Mouse (Mus musculus) embryonic facial prominence, embryonic 11.5 days (tissue): ENCODE data around the gene Tubgcp2. TPM values are rescaled to one million over a fixed set of nuclear protein-coding genes. Genes with fewer than 3 reads are reported as not detected.

Experiments used
- ATAC-seq: fragments of 200-750 bp; cut with Nextera tagmentation; replicated peaks from 2 replicates; pipeline ENCODE4 v1.8.0; 2017; ENCODE audit warnings: low read depth; ENCODE audit not compliant: insufficient number of reproducible peaks, low FRiP score, low TSS enrichment
- DNase-seq: peaks from one replicate; pipeline ENCODE4 v3.0.0-alpha.2; 2015; ENCODE audit warnings: low spot score
- H3K27ac ChIP-seq: fragments of 300-500 bp; sonication (generic); replicated peaks from 2 replicates; pipeline ENCODE4 v1.5.1; 2014; ENCODE audit warnings: mild to moderate bottlenecking, low read depth, low read length, control low read depth
- H3K27me3 ChIP-seq: fragments of 300-500 bp; sonication (generic); 2 replicates; pipeline ENCODE4 v1.6.1; 2014; ENCODE audit warnings: mild to moderate bottlenecking, low read length, moderate library complexity, mixed read lengths; ENCODE audit not compliant: control insufficient read depth, insufficient read depth
- H3K36me3 ChIP-seq: fragments of 300-500 bp; sonication (generic); replicated peaks from 2 replicates; pipeline ENCODE4 v1.6.1; 2014; ENCODE audit warnings: low read depth, mild to moderate bottlenecking, low read length, moderate library complexity, mixed read lengths; ENCODE audit not compliant: control insufficient read depth, insufficient read depth
- H3K4me1 ChIP-seq: fragments of 300-500 bp; sonication (generic); 2 replicates; pipeline ENCODE4 v1.6.1; 2014; ENCODE audit warnings: low read length, mixed read lengths; ENCODE audit not compliant: control insufficient read depth, insufficient read depth
- H3K4me2 ChIP-seq: fragments of 300-500 bp; sonication (generic); 2 replicates; pipeline ENCODE4 v1.6.1; 2014; ENCODE audit warnings: low read depth, mild to moderate bottlenecking, control low read depth, low read length, moderate library complexity
- H3K4me3 ChIP-seq: fragments of 300-500 bp; sonication (generic); 2 replicates; pipeline ENCODE4 v1.5.1; 2014; ENCODE audit warnings: low read depth, low read length, control low read depth
- H3K9ac ChIP-seq: fragments of 300-500 bp; sonication (generic); replicated peaks from 2 replicates; pipeline ENCODE4 v1.6.1; 2014; ENCODE audit warnings: mild to moderate bottlenecking, control low read depth, low read length
- H3K9me3 ChIP-seq: fragments of 300-500 bp; sonication (generic); replicated peaks from 2 replicates; pipeline ENCODE4 v1.6.1; 2016; ENCODE audit warnings: mild to moderate bottlenecking, low read length, inconsistent platforms, mixed read lengths; ENCODE audit not compliant: control insufficient read depth
- WGBS: fragments of 180-500 bp; shearing (Covaris S2); extraction: QIAGEN DNeasy Blood & Tissue Kit; methylation state at CpG from one replicate; pipeline ENCODE4 v1.1.7; 2014; 5-methylcytosine and 5-hydroxymethylcytosine counted together
- polyA plus RNA-seq: library from polyadenylated mRNA; unstranded; fragments of >200 nt; fragmentation: Nextera tagmentation; extraction: Ambion mirVana; gene quantifications from 2 replicates; pipeline ENCODE4 v1.2.1, GENCODE M21; 2014

Gene Tubgcp2
- polyA plus RNA-seq, 1 experiment from 2014 or later, result 75.7 TPM

GRCm38 (mm10) chr7:139972923-139973331, 63.5 kb downstream of the Tubgcp2 start:
- Histone ChIP-seq H3K9me3 (no peaks in the 10 kb centered on the region), H3K27me3 (no peaks in the 10 kb centered on the region), H3K36me3 (no peaks in the 10 kb centered on the region), H3K4me1 (no peaks in the 10 kb centered on the region), H3K4me2 (no peak overlapping the region), H3K9ac (no peak overlapping the region), H3K4me3 (no peak overlapping the region), H3K27ac (no peak overlapping the region)
- ATAC-seq (no peak), DNase-seq (no peak)

- ATAC-seq (no peak), DNase-seq (no peak)
- Histone ChIP-seq H3K4me2 (no peak overlapping the region), H3K9ac (no peak overlapping the region), H3K27me3 (no peaks in the 10 kb centered on the region), H3K9me3 (no peaks in the 10 kb centered on the region), H3K36me3 (no peaks in the 10 kb centered on the region), H3K4me1 (no peaks in the 10 kb centered on the region), H3K27ac (no peak overlapping the region), H3K4me3 (no peak overlapping the region)
- WGBS, result 66% methylated on average over 6 of the region's 6 CpGs
Observed at GRCm38 (mm10) chr7:139971436-139971835, 65.0 kb downstream of the Tubgcp2 start.

DNA sequence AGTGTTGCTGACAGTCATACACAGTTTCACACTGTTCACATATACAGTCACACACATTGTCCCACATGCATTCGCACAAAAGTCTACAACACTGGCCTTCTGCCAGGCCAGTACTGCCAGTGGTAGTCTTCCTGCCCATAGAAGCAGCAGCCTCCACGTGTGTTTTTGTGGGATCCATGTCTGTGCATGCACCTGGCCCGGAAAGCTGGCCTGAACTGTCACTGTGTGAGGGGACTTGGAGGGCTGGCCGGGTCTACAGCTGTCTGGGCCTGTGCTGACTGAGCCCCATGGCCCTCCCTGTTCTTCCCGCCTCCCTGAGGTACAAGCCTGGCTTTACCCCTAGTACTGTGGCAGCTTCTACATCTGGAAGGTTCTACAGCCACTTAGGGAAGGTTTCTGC, 65.5 kb downstream of the Tubgcp2 start:
- no peaks in the 10 kb centered on the region for H3K36me3 ChIP-seq
- no peak overlapping the region for H3K9ac ChIP-seq
- no peak overlapping the region for H3K4me3 ChIP-seq
- DNase-seq, result no peak
- ATAC-seq, result no peak
- H3K4me2 ChIP-seq, result no peak overlapping the region
- 76% methylated on average over 5 of the region's 5 CpGs for WGBS
- no peaks in the 10 kb centered on the region for H3K4me1 ChIP-seq
- H3K27ac ChIP-seq, result no peak overlapping the region
- H3K27me3 ChIP-seq, result no peaks in the 10 kb centered on the region
- H3K9me3 ChIP-seq, result no peaks in the 10 kb centered on the region

DNA sequence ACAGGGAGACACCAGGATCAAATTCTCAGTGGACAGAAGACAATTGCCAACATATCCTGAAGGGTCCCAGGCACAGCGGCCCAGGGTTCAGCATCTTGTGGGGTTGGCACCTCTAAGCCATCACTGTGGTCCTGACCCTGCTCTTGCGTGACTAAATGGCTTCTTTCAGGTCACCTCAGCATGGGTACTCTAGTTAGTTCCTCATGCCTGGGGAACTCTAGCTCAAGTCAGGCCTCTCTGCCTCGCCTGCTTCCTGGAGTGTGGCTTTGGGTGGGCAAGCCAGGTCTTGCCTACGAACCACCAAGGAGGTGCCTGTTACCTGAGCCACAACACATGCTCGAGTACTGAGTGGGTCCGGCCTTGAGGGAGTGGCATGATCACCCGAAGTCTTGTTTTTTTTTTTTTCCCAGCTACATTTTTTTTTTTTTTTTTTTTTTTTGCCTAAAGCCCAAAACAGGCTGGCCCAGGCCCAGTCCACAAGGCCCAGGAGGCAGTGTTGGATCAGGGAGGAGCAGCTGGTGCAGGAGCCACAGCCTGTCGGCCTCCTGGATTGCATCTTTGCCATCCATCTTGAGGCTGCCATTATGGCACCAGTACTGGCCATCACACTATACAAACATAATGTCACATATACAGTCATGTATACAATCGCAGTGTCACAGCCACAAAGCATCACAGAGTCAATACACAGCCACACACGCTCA, 66.1 kb downstream of the Tubgcp2 start:
- DNase-seq, result peak; percentile 10
- Histone ChIP-seq H3K9me3 (no peaks in the 10 kb centered on the region), H3K27me3 (no peaks in the 10 kb centered on the region), H3K36me3 (no peaks in the 10 kb centered on the region), H3K9ac (no peak overlapping the region), H3K27ac (no peak overlapping the region), H3K4me1 (no peaks in the 10 kb centered on the region), H3K4me2 (no peak overlapping the region), H3K4me3 (no peak overlapping the region)
- WGBS, result 71% methylated on average over 10 of the region's 10 CpGs
- ATAC-seq, result no peak

DNA sequence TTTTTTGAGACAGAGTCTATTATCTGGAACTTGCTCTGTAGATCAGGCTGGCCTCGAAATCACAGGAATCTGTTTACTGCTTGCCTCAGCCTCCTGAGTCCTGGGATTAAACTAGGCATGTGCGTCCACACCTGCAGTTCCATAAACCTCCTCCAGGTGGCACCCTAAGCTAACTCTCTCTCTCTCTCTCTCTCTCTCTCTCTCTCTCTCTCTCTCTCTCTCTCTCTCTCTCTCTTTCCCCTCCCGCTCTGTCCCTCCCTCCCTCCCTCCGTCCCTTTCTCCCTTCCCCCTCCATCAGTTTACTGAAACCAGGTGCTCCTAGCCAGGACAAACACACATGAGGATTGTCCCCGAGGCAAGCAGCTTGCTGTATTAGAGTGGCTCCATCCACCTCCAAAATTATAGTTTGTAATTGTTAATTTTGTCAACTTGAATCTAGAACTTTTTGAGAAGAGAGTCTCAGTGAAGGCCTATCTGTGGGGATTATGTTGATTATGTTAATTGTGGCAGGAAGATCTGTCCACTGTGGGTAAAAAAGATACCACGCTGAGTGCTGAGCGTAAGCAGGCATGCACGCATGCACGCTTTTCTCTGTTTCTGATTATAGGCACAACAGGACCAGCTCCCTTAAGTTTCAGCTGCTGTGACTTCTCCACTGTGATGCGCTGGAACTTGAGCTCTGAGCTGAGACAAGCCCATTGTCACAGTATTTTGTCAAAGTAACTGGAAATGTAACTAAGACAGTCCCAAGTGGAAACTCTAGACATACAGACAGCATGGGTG, 66.9 kb downstream of the Tubgcp2 start:
- no peak overlapping the region for H3K27ac ChIP-seq
- ATAC-seq, result no peak
- no peak overlapping the region for H3K4me3 ChIP-seq
- H3K9ac ChIP-seq, result no peak overlapping the region
- H3K36me3 ChIP-seq, result no peaks in the 10 kb centered on the region
- 31% methylated on average over 9 of the region's 10 CpGs for WGBS
- H3K9me3 ChIP-seq, result no peaks in the 10 kb centered on the region
- H3K4me2 ChIP-seq, result no peak overlapping the region
- no peaks in the 10 kb centered on the region for H3K27me3 ChIP-seq
- peak; percentile 86 for DNase-seq
- no peaks in the 10 kb centered on the region for H3K4me1 ChIP-seq

DNA sequence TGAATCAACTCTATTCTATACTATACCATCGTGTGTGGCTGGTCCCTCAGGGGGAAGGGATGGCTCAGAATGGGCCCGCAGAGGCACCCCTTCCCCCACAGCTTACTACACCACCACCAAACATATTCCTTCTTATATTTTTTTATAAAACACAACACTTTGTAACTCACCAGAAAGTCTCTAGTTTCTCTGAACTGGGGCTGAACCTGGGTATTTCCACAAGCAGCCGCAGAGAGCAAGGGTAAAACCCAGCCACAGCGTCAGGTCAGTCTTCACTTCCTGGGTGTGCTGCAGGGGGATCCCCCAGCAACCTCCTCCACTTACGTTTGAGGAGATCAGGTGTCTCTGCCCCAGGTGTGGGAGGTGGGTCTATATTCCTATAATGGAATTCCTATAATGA, 68.0 kb downstream of the Tubgcp2 start:
- no peaks in the 10 kb centered on the region for H3K4me1 ChIP-seq
- no peak overlapping the region for H3K9ac ChIP-seq
- H3K27me3 ChIP-seq, result no peaks in the 10 kb centered on the region
- no peak overlapping the region for H3K4me3 ChIP-seq
- H3K36me3 ChIP-seq, result no peaks in the 10 kb centered on the region
- H3K4me2 ChIP-seq, result no peak overlapping the region
- H3K27ac ChIP-seq, result no peak overlapping the region
- WGBS, result 48% methylated on average over 5 of the region's 5 CpGs
- ATAC-seq (no peak), DNase-seq (no peak)
- H3K9me3 ChIP-seq, result no peaks in the 10 kb centered on the region

- WGBS, result 13% methylated on average over 4 of the region's 4 CpGs
- H3K27ac ChIP-seq, result no peak overlapping the region
- H3K4me2 ChIP-seq, result no peak overlapping the region
Observed at GRCm38 (mm10) chr7:139967175-139967574, 69.3 kb downstream of the Tubgcp2 start.

GRCm38 (mm10) chr7:139963814-139964213, 72.7 kb downstream of the Tubgcp2 start:
- H3K9me3 ChIP-seq, result no peaks in the 10 kb centered on the region
- ATAC-seq (no peak), DNase-seq (no peak)
- no peaks in the 10 kb centered on the region for H3K4me1 ChIP-seq
- no peak overlapping the region for H3K4me3 ChIP-seq
- no peak overlapping the region for H3K27ac ChIP-seq
- H3K36me3 ChIP-seq, result no peaks in the 10 kb centered on the region
- 59% methylated on average over 4 of the region's 4 CpGs for WGBS
- no peak overlapping the region for H3K9ac ChIP-seq
- H3K27me3 ChIP-seq, result no peaks in the 10 kb centered on the region
- no peak overlapping the region for H3K4me2 ChIP-seq

More at GRCm38 (mm10) chr7:139967175-139967574, 69.3 kb downstream of the Tubgcp2 start:
- ATAC-seq (no peak), DNase-seq (no peak)
- no peaks in the 10 kb centered on the region for H3K36me3 ChIP-seq
- no peaks in the 10 kb centered on the region for H3K9me3 ChIP-seq
- H3K27me3 ChIP-seq, result no peaks in the 10 kb centered on the region
- no peak overlapping the region for H3K9ac ChIP-seq
- H3K4me3 ChIP-seq, result no peak overlapping the region
- H3K4me1 ChIP-seq, result no peaks in the 10 kb centered on the region
